Mouse (Mus musculus) retina, postnatal 7 days (tissue): ENCODE measurements at regions not wholly inside any gene's neighbourhood (a gene's known extent, or its start where the extent isn't known, plus 50 kb on each side); places are given as distances from the start of the nearest gene placed in this dataset.

ENCODE experiments used
- DNase-seq: peaks from one replicate; pipeline ENCODE4 v3.0.0-alpha.2; 2012; ENCODE audit warnings: low read depth, low spot score

- no peak for DNase-seq
Measured at GRCm38 (mm10) chr12:38928786-38929351, 149.7 kb downstream of the Etv1 start.

GRCm38 (mm10) chr12:38929644-38930043, 150.5 kb downstream of the Etv1 start:
- no peak for DNase-seq

- no peak for DNase-seq
Measured at GRCm38 (mm10) chr12:38931769-38932168, 152.6 kb downstream of the Etv1 start.

GRCm38 (mm10) chr12:38959605-38960004, 180.4 kb downstream of the Etv1 start:
- no peak for DNase-seq

- DNase-seq: no peak
Measured at GRCm38 (mm10) chr12:38962302-38962701, 183.1 kb downstream of the Etv1 start.

- DNase-seq: no peak
Measured at GRCm38 (mm10) chr12:38970347-38970746, 191.2 kb downstream of the Etv1 start.

GRCm38 (mm10) chr12:38972205-38972604, 193.0 kb downstream of the Etv1 start:
- no peak for DNase-seq

- no peak for DNase-seq
Measured at GRCm38 (mm10) chr12:38975508-38975907, 196.3 kb downstream of the Etv1 start.

GRCm38 (mm10) chr12:38982423-38982822, 203.2 kb downstream of the Etv1 start:
- DNase-seq: no peak

GRCm38 (mm10) chr12:38985909-38986308, 206.7 kb downstream of the Etv1 start:
- DNase-seq: no peak

- no peak for DNase-seq
Measured at GRCm38 (mm10) chr12:38986346-38986745, 207.2 kb downstream of the Etv1 start.

GRCm38 (mm10) chr12:38987277-38987676, 208.1 kb downstream of the Etv1 start:
- no peak for DNase-seq

GRCm38 (mm10) chr12:38987819-38988218, 208.6 kb downstream of the Etv1 start:
- no peak for DNase-seq

- peak; percentile 9 for DNase-seq
Measured at GRCm38 (mm10) chr12:39027179-39027578, 248.0 kb downstream of the Etv1 start.

GRCm38 (mm10) chr12:39027948-39028347, 248.8 kb downstream of the Etv1 start:
- DNase-seq: no peak

- DNase-seq: no peak
Measured at GRCm38 (mm10) chr12:39033982-39034381, 254.8 kb downstream of the Etv1 start.

GRCm38 (mm10) chr12:39036466-39037037, 257.4 kb downstream of the Etv1 start:
- no peak for DNase-seq

GRCm38 (mm10) chr12:39038077-39038476, 258.9 kb downstream of the Etv1 start:
- DNase-seq: no peak

- no peak for DNase-seq
Measured at GRCm38 (mm10) chr12:39038656-39039055, 259.5 kb downstream of the Etv1 start.

GRCm38 (mm10) chr12:39047126-39047525, 267.9 kb downstream of the Etv1 start:
- no peak for DNase-seq

GRCm38 (mm10) chr12:39048441-39048840, 269.3 kb downstream of the Etv1 start:
- DNase-seq: no peak

GRCm38 (mm10) chr12:39048958-39049357, 269.8 kb downstream of the Etv1 start:
- DNase-seq: no peak

- DNase-seq: no peak
Measured at GRCm38 (mm10) chr12:39070331-39071045, 291.3 kb downstream of the Etv1 start.
